Mouse (Mus musculus) forebrain, embryonic 13.5 days (tissue): ENCODE results near the gene Serbp1. TPM values are rescaled to one million over a fixed set of nuclear protein-coding genes. Genes with fewer than 3 reads are reported as not detected.
"Not testable (repeated sequence)": the region's sequence is repeated elsewhere in the genome, so short reads cannot be mapped to it uniquely, and the experiment has no call there.

Source experiments
- ATAC-seq: fragments of 200-750 bp; cut with Nextera tagmentation; 2 replicates; pipeline ENCODE4 v1.8.0; 2017
- H3K27ac ChIP-seq: fragments of 300-500 bp; sonication (generic); 2 replicates; pipeline ENCODE4 v1.5.1; 2015; ENCODE audit warnings: inconsistent platforms, mild to moderate bottlenecking, moderate library complexity
- H3K27me3 ChIP-seq: fragments of 300-500 bp; sonication (generic); 2 replicates; pipeline ENCODE4 v1.6.1; 2015; ENCODE audit warnings: mild to moderate bottlenecking, inconsistent platforms
- H3K36me3 ChIP-seq: fragments of 300-500 bp; sonication (generic); 2 replicates; pipeline ENCODE4 v1.6.1; 2015; ENCODE audit warnings: mild to moderate bottlenecking, inconsistent platforms; ENCODE audit not compliant: poor library complexity, severe bottlenecking
- H3K4me1 ChIP-seq: fragments of 300-500 bp; sonication (generic); 2 replicates; pipeline ENCODE4 v1.6.1; 2015; ENCODE audit warnings: inconsistent platforms
- H3K4me2 ChIP-seq: fragments of 300-500 bp; sonication (generic); 2 replicates; pipeline ENCODE4 v1.6.1; 2015; ENCODE audit warnings: inconsistent platforms, mild to moderate bottlenecking, moderate library complexity
- H3K4me3 ChIP-seq: fragments of 300-500 bp; sonication (generic); 2 replicates; pipeline ENCODE4 v1.5.1; 2015; ENCODE audit warnings: mild to moderate bottlenecking, inconsistent platforms
- H3K9ac ChIP-seq: fragments of 300-500 bp; sonication (generic); 2 replicates; pipeline ENCODE4 v1.6.1; 2015; ENCODE audit warnings: mild to moderate bottlenecking, inconsistent platforms
- H3K9me3 ChIP-seq: fragments of 300-500 bp; sonication (generic); replicated peaks from 2 replicates; pipeline ENCODE4 v1.6.1; 2016; ENCODE audit warnings: inconsistent platforms
- WGBS: fragments of 180-500 bp; shearing (Covaris S2); methylation state at CpG from one replicate; pipeline ENCODE4 v1.1.7; 2015; 5-methylcytosine and 5-hydroxymethylcytosine counted together
- polyA plus RNA-seq: library from polyadenylated mRNA; unstranded; fragments of >200 nt; fragmentation: Nextera tagmentation; extraction: Ambion mirVana; gene quantifications from 2 replicates; pipeline ENCODE4 v1.2.1, GENCODE M21; 2015

Gene Serbp1
- polyA plus RNA-seq, 1 experiment from 2014 or later: 351 TPM

GRCm38 (mm10) chr6:67218566-67218965 lies 19.4 kb upstream of the Serbp1 start:
- Histone ChIP-seq H3K9ac (no peak overlapping the region), H3K27ac (no peak overlapping the region), H3K4me1 (no peaks in the 10 kb centered on the region), H3K27me3 (no peaks in the 10 kb centered on the region), H3K36me3 (no peaks in the 10 kb centered on the region), H3K9me3 (no peaks in the 10 kb centered on the region), H3K4me2 (no peak overlapping the region), H3K4me3 (no peak overlapping the region)
- ATAC-seq: no peak

- not testable (repeated sequence) for ATAC-seq, H3K9me3 ChIP-seq, H3K4me1 ChIP-seq, H3K4me3 ChIP-seq, H3K27me3 ChIP-seq, H3K36me3 ChIP-seq, H3K4me2 ChIP-seq, H3K27ac ChIP-seq, H3K9ac ChIP-seq
- 89% methylated on average over 14 of the region's 14 CpGs for WGBS
Observed at GRCm38 (mm10) chr6:67219931-67220330, 18.0 kb upstream of the Serbp1 start.

- Histone ChIP-seq H3K4me1 (no peaks in the 10 kb centered on the region), H3K9ac (no peak overlapping the region), H3K4me3 (no peak overlapping the region), H3K27me3 (no peaks in the 10 kb centered on the region), H3K36me3 (no peaks in the 10 kb centered on the region), H3K4me2 (no peak overlapping the region), H3K27ac (no peak overlapping the region), H3K9me3 (no peaks in the 10 kb centered on the region)
- ATAC-seq: no peak
Observed at GRCm38 (mm10) chr6:67220731-67221130, 17.2 kb upstream of the Serbp1 start.

- no peaks in the 10 kb centered on the region for H3K4me1 ChIP-seq
- no peak overlapping the region for H3K27ac ChIP-seq
- no peak overlapping the region for H3K4me3 ChIP-seq
- ATAC-seq: no peak
- no peaks in the 10 kb centered on the region for H3K9me3 ChIP-seq
- WGBS: 80% methylated on average over 1 of the region's 1 CpGs
- H3K27me3 ChIP-seq: no peaks in the 10 kb centered on the region
- no peaks in the 10 kb centered on the region for H3K36me3 ChIP-seq
- H3K9ac ChIP-seq: no peak overlapping the region
- no peak overlapping the region for H3K4me2 ChIP-seq
Observed at GRCm38 (mm10) chr6:67223082-67223481, 14.9 kb upstream of the Serbp1 start.

GRCm38 (mm10) chr6:67223499-67223898 lies 14.5 kb upstream of the Serbp1 start:
- no peaks in the 10 kb centered on the region for H3K9me3 ChIP-seq
- peaks cover 4% of the 10 kb centered on the region for H3K4me1 ChIP-seq
- no peak overlapping the region for H3K4me2 ChIP-seq
- 76% methylated on average over 1 of the region's 1 CpGs for WGBS
- no peak for ATAC-seq
- no peak overlapping the region for H3K4me3 ChIP-seq
- no peak overlapping the region for H3K9ac ChIP-seq
- no peak overlapping the region for H3K27ac ChIP-seq
- no peaks in the 10 kb centered on the region for H3K27me3 ChIP-seq
- no peaks in the 10 kb centered on the region for H3K36me3 ChIP-seq

GRCm38 (mm10) chr6:67226286-67226685 lies 11.7 kb upstream of the Serbp1 start:
- no peak overlapping the region for H3K4me3 ChIP-seq
- H3K9me3 ChIP-seq: no peaks in the 10 kb centered on the region
- H3K36me3 ChIP-seq: no peaks in the 10 kb centered on the region
- peaks cover 9% of the 10 kb centered on the region for H3K4me1 ChIP-seq
- no peak overlapping the region for H3K9ac ChIP-seq
- H3K27me3 ChIP-seq: 0 out of 2 replicates have a peak, but pooled peaks cover 3% of the 10 kb centered on the region
- no peak overlapping the region for H3K4me2 ChIP-seq
- H3K27ac ChIP-seq: no peak overlapping the region
- WGBS: 79% methylated on average over 4 of the region's 4 CpGs
- ATAC-seq: no peak

- Histone ChIP-seq H3K4me2 (peak overlapping the region; percentile 51), H3K9ac (0 out of 2 replicates have a peak overlapping the region, but pooled peaks have one; percentile 26), H3K27ac (no peak overlapping the region), H3K4me1 (peaks cover 9% of the 10 kb centered on the region), H3K4me3 (0 out of 2 replicates have a peak overlapping the region, but pooled peaks have one; percentile 4), H3K27me3 (0 out of 2 replicates have a peak, but pooled peaks cover 3% of the 10 kb centered on the region), H3K36me3 (no peaks in the 10 kb centered on the region), H3K9me3 (no peaks in the 10 kb centered on the region)
- WGBS: 9% methylated on average over 18 of the region's 18 CpGs
- ATAC-seq: peak; percentile 77
Observed at GRCm38 (mm10) chr6:67228459-67229107, 9.4 kb upstream of the Serbp1 start.

GRCm38 (mm10) chr6:67229521-67229920 lies 8.5 kb upstream of the Serbp1 start:
- no peak for ATAC-seq
- no peak overlapping the region for H3K4me2 ChIP-seq
- H3K4me1 ChIP-seq: peaks cover 9% of the 10 kb centered on the region
- H3K27ac ChIP-seq: no peak overlapping the region
- no peak overlapping the region for H3K9ac ChIP-seq
- WGBS: 47% methylated on average over 9 of the region's 9 CpGs
- H3K36me3 ChIP-seq: no peaks in the 10 kb centered on the region
- 0 out of 2 replicates have a peak, but pooled peaks cover 3% of the 10 kb centered on the region for H3K27me3 ChIP-seq
- no peak overlapping the region for H3K4me3 ChIP-seq
- no peaks in the 10 kb centered on the region for H3K9me3 ChIP-seq

GRCm38 (mm10) chr6:67229922-67230518 lies 8.0 kb upstream of the Serbp1 start:
- 0 out of 2 replicates have a peak, but pooled peaks cover 3% of the 10 kb centered on the region for H3K27me3 ChIP-seq
- H3K4me2 ChIP-seq: no peak overlapping the region
- 10% methylated on average over 11 of the region's 11 CpGs for WGBS
- H3K27ac ChIP-seq: no peak overlapping the region
- H3K9ac ChIP-seq: no peak overlapping the region
- H3K4me1 ChIP-seq: peaks cover 9% of the 10 kb centered on the region
- H3K4me3 ChIP-seq: no peak overlapping the region
- H3K9me3 ChIP-seq: no peaks in the 10 kb centered on the region
- H3K36me3 ChIP-seq: no peaks in the 10 kb centered on the region
- ATAC-seq: peak; percentile 43; the same call in 1 of the 2 replicates

GRCm38 (mm10) chr6:67230950-67231349 lies 7.0 kb upstream of the Serbp1 start:
- Histone ChIP-seq H3K4me2 (no peak overlapping the region), H3K4me3 (no peak overlapping the region), H3K4me1 (peaks cover 9% of the 10 kb centered on the region), H3K36me3 (no peaks in the 10 kb centered on the region), H3K27me3 (0 out of 2 replicates have a peak, but pooled peaks cover 3% of the 10 kb centered on the region), H3K27ac (no peak overlapping the region), H3K9ac (no peak overlapping the region), H3K9me3 (no peaks in the 10 kb centered on the region)
- ATAC-seq: no peak

GRCm38 (mm10) chr6:67235649-67236048 lies 2.3 kb upstream of the Serbp1 start:
- Histone ChIP-seq H3K36me3 (no peaks in the 10 kb centered on the region), H3K9ac (no peak overlapping the region), H3K4me1 (no peaks in the 10 kb centered on the region), H3K27ac (no peak overlapping the region), H3K4me2 (no peak overlapping the region), H3K4me3 (no peak overlapping the region), H3K9me3 (no peaks in the 10 kb centered on the region), H3K27me3 (no peaks in the 10 kb centered on the region)
- ATAC-seq: no peak
- 88% methylated on average over 3 of the region's 3 CpGs for WGBS

- no peak overlapping the region for H3K4me3 ChIP-seq
- H3K27me3 ChIP-seq: no peaks in the 10 kb centered on the region
- no peaks in the 10 kb centered on the region for H3K36me3 ChIP-seq
- H3K4me1 ChIP-seq: no peaks in the 10 kb centered on the region
- H3K9ac ChIP-seq: no peak overlapping the region
- H3K27ac ChIP-seq: no peak overlapping the region
- no peak for ATAC-seq
- 85% methylated on average over 7 of the region's 7 CpGs for WGBS
- no peaks in the 10 kb centered on the region for H3K9me3 ChIP-seq
- H3K4me2 ChIP-seq: no peak overlapping the region
Observed at GRCm38 (mm10) chr6:67236491-67237234, 1.3 kb upstream of the Serbp1 start.
